Mouse (Mus musculus) cerebellum, adult 2 months (tissue): Measurements from ENCODE around the gene Ptgis. TPM values are rescaled to one million over a fixed set of nuclear protein-coding genes. Genes with fewer than 3 reads are reported as not detected.

Experiments used
- DNase-seq, 2 experiments: peaks; one replicate each; pipeline ENCODE4 v3.0.0; 2021
- H3K27ac ChIP-seq: fragments of 200-500 bp; 2 replicates; pipeline ENCODE4 v1.5.1; 2012; ENCODE audit warnings: low read length, control low read depth, inconsistent platforms; ENCODE audit not compliant: insufficient read depth
- H3K27me3 ChIP-seq: fragments of 200-500 bp; 2 replicates; pipeline ENCODE4 v1.6.1; 2012; ENCODE audit warnings: inconsistent platforms, mild to moderate bottlenecking, low read length, moderate library complexity; ENCODE audit not compliant: control insufficient read depth, insufficient read depth
- H3K4me1 ChIP-seq: fragments of 200-500 bp; 2 replicates; pipeline ENCODE4 v1.6.1; 2011; ENCODE audit warnings: low read length; ENCODE audit not compliant: control insufficient read depth, insufficient read depth
- H3K4me3 ChIP-seq: fragments of 200-500 bp; replicated peaks from 2 replicates; pipeline ENCODE3; 2011; ENCODE audit warnings: mild to moderate bottlenecking, low read depth, low read length, control low read depth; ENCODE audit not compliant: insufficient read depth
- CTCF ChIP-seq: fragments of 200-500 bp; IDR thresholded peaks from 2 replicates; pipeline ENCODE4 v1.5.1; 2011; ENCODE audit warnings: low read depth, mild to moderate bottlenecking, control low read depth, low read length, moderate library complexity, borderline replicate concordance; ENCODE audit not compliant: insufficient read depth
- POLR2A ChIP-seq: fragments of 200-500 bp; IDR thresholded peaks from 2 replicates; pipeline ENCODE4 v1.6.1; 2011; ENCODE audit warnings: low read length, control low read depth, borderline replicate concordance; ENCODE audit not compliant: insufficient read depth
- WGBS: fragments of 180-500 bp; shearing (Covaris S2); methylation state at CpG from one replicate; pipeline ENCODE4 v1.1.7; 2018; 5-methylcytosine and 5-hydroxymethylcytosine counted together
- polyA plus RNA-seq: library from polyadenylated mRNA; depleted of rRNA; stranded (reverse); fragments of >200 nt; gene quantifications from 2 replicates; pipeline ENCODE4 v1.2.3, GENCODE M21; 2012; rRNA removed

Gene Ptgis
- polyA plus RNA-seq, 1 experiment = 2.0 TPM

DNA sequence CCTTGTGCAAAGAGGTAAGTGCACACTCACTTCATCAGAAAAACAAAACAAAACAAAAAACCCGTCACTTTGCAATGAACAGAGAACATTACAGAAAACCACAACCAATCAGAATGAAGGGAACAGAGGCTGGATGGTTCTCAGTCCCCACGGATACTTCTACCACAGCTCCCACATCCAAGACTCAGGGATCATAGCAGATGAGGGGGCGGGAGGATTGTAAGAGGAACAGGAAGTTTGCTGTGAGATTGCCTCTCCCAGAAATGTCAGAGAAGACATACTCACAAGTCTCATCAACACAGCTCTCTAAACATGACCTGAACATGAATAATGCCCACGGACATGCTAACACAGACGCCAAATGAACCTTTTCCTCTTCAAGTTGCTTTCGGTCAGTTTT, 91.4 kb downstream of the Ptgis start:
- no peak for DNase-seq
- Histone ChIP-seq H3K4me1 (peaks cover 7% of the 10 kb centered on the region; the same call in 1 of the 2 replicates), H3K27me3 (no peaks in the 10 kb centered on the region), H3K4me3 (no peak overlapping the region), H3K27ac (no peak overlapping the region)
- WGBS = 95% methylated on average over 6 of the region's 6 CpGs
- TF ChIP-seq POLR2A (no peak), CTCF (no peak)

DNA sequence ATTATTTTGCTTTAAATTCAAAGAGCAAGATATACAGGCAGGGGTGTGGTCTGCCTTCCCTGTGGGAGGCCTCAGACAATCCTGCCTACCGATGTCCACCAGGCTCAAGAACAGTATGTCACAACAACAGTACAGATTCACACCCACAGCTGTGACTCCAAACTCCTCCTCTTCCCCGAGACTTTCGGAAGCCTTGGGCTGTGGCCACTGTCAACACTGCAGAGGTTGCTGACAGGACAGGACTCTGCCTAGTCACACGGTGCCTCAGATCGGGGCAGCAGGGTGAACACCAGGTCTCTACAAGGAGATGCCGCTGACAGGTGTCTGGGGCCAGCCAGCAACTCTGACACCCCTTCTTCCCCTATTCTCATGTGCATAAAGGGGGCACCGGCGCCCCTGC, 92.7 kb downstream of the Ptgis start:
- DNase-seq = no peak
- Histone ChIP-seq H3K27ac (no peak overlapping the region), H3K27me3 (no peaks in the 10 kb centered on the region), H3K4me1 (peaks cover 7% of the 10 kb centered on the region; the same call in 1 of the 2 replicates), H3K4me3 (no peak overlapping the region)
- WGBS = 84% methylated on average over 8 of the region's 8 CpGs
- TF ChIP-seq CTCF (no peak), POLR2A (no peak)

DNA sequence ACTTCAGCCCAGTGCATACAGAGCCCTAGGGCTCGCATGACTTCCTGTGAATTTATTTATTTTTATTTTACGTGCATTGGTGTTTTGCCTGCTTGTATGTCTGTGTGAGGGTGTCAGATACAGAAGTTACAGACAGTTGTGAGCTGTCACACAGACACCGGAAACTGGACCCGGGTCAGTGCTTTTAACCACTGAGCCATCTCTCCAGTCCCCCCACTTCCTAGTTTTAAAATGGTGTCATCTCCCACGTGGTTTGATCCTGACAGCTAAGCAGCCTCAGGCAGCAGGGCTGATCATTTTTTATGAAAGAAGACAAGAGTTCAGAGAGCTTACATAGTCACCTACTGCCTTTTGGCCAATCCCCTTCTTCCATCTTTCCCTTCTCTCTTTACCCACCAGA, 94.5 kb downstream of the Ptgis start:
- Histone ChIP-seq H3K27me3 (no peaks in the 10 kb centered on the region), H3K4me3 (no peak overlapping the region), H3K27ac (no peak overlapping the region), H3K4me1 (peaks cover 7% of the 10 kb centered on the region; the same call in 1 of the 2 replicates)
- DNase-seq = no peak
- TF ChIP-seq POLR2A (no peak), CTCF (no peak)
- WGBS = 84% methylated on average over 5 of the region's 5 CpGs

DNA sequence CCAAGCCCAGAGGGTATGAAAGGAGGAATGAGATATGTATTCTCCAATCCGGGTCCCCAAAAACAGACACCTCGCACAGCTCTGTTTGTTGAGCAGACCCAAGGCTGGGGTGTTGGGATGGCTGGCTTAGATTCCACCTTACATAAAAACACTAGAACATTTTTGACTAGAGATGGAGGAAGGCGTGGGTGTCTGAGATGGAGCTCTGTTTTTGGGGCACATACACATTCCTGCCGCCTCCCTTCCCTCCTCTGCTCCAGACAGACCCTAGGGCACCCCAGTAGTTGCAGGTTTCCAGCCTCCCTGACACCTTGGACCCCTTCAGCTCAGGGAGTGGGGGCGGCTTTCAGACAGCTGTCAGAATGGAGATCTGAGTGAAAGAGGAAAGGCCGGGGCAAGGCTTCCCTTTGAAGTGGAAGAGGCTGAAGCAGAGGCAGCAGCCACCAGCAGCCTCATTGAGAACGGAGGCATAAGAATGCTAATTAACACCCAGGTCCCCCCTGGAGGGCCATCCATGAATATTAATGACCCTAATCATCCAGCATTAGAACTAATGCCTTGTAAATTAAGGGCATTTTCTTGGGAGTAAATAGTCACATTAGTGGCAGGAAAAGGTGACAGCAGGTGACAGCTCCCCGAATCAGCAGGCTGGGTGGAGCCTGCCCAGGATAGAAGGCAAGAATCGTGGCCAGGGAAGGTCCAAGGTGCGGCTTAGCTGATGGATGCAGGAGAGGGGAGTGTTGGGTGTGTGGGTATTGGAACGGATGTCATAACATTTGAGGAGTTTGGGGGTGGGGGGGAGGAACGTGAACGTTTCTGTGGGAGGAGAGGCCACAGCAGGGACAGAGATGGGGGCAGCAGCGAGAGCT, 95.7 kb downstream of the Ptgis start:
- H3K27me3 ChIP-seq = no peaks in the 10 kb centered on the region
- 39% methylated on average over 14 of the region's 14 CpGs for WGBS
- H3K27ac ChIP-seq = no peak overlapping the region
- H3K4me1 ChIP-seq = peaks cover 7% of the 10 kb centered on the region; the same call in 1 of the 2 replicates
- DNase-seq = no peak
- H3K4me3 ChIP-seq = no peak overlapping the region
- no peak for TF ChIP-seq POLR2A
- TF ChIP-seq CTCF = no peak

DNA sequence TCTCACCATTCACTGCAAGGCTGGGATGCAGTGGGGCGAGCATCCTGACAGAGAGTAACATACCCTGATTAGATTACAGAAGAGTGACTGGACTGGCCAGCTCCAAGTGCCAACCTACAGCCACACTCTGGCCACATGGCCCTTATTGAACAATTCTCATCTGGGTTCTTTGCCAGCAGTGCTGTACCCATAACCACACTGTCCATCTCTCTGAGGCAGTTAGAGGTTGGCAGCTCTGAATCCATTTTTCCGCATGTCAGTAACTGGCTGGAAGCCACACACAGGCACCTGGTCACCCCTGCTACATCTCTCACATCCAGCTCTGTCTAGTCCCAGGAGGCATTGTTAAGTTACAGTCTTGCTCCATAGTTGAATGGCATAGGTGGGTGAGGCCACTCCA, 96.5 kb downstream of the Ptgis start:
- H3K4me1 ChIP-seq = peaks cover 7% of the 10 kb centered on the region; the same call in 1 of the 2 replicates
- TF ChIP-seq POLR2A = no peak
- no peak for TF ChIP-seq CTCF
- DNase-seq = no peak
- no peaks in the 10 kb centered on the region for H3K27me3 ChIP-seq
- 54% methylated on average over 2 of the region's 2 CpGs for WGBS
- H3K4me3 ChIP-seq = no peak overlapping the region
- no peak overlapping the region for H3K27ac ChIP-seq

DNA sequence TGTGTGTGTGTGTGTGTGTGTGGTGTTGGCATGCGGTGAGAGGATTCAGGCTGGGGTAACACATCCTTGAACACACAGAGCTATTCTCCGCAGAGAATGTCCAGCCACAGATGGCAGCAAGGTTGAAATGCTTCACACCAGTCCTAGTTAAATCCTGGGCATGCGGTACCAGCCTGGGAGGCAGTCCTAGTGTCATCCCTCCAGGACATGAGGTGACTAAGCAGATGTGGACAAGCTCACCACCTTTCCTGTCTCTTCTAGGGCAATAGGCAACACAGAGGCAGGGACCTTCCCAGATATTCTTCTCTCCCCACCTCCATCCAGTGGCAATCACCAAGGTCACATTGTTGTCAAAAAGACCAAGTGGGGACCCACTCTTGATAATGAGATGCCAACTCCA, 98.1 kb downstream of the Ptgis start:
- Histone ChIP-seq H3K4me3 (no peak overlapping the region), H3K4me1 (peaks cover 7% of the 10 kb centered on the region; the same call in 1 of the 2 replicates), H3K27me3 (no peaks in the 10 kb centered on the region), H3K27ac (no peak overlapping the region)
- TF ChIP-seq POLR2A = no peak
- TF ChIP-seq CTCF = no peak
- no peak for DNase-seq
- WGBS = 90% methylated on average over 3 of the region's 3 CpGs

DNA sequence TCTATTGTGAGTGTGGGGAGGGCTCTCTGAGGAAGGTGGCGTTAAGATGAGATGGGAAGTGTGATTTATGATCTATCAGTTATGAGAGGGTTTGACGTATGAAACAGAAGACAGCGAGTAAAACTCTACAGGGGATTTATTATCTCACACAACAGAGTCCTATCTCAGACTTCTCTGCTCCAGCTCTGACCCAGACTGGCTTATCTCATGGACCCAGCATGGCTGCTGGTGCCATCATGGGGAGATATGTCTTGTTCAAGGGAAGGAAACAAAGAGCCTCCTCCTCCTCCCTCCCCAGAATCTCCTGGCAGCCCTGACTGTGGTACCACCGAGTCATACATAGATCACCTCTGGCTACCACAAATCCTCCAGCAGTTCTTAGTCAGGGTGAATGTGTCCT, 98.6 kb downstream of the Ptgis start:
- TF ChIP-seq POLR2A = no peak
- no peak for TF ChIP-seq CTCF
- no peak for DNase-seq
- Histone ChIP-seq H3K4me1 (peaks cover 10% of the 10 kb centered on the region; the same call in 1 of the 2 replicates), H3K27ac (no peak overlapping the region), H3K4me3 (no peak overlapping the region), H3K27me3 (no peaks in the 10 kb centered on the region)
- WGBS = 91% methylated on average over 4 of the region's 4 CpGs

Other genes starting within 250 kb of the Ptgis start
- 52.2 and 54.9 TPM in 2 replicates for gene Stau1, start 244.3 kb downstream of the Ptgis start, polyA plus RNA-seq
- gene Ddx27, start 225.4 kb downstream of the Ptgis start, polyA plus RNA-seq = 33.5 TPM in 2 replicates
- 25.4 and 25.9 TPM in 2 replicates for gene Znfx1, start 177.6 kb downstream of the Ptgis start, polyA plus RNA-seq
- gene Kcnb1, start 50.4 kb downstream of the Ptgis start, polyA plus RNA-seq = 7.8 and 9.2 TPM in 2 replicates
- 53.5 and 59.4 TPM in 2 replicates for gene B4galt5, start 108.6 kb upstream of the Ptgis start, polyA plus RNA-seq
- gene Slc9a8, start 181.1 kb upstream of the Ptgis start, polyA plus RNA-seq = 60.9 and 63.5 TPM in 2 replicates